Mouse (Mus musculus) stomach, embryonic 15.5 days (tissue): ENCODE measurements around the gene AY761185. TPM values are rescaled to one million over a fixed set of nuclear protein-coding genes. Genes with fewer than 3 reads are reported as not detected.
"Not testable (repeated sequence)": the region's sequence is repeated elsewhere in the genome, so short reads cannot be mapped to it uniquely, and the experiment has no call there.

ENCODE experiments used
- ATAC-seq: fragments of 200-750 bp; cut with Nextera tagmentation; 2 replicates; pipeline ENCODE4 v1.8.0; 2017; ENCODE audit warnings: low read depth, moderate number of reproducible peaks, moderate TSS enrichment; ENCODE audit not compliant: insufficient read depth, low FRiP score
- H3K27ac ChIP-seq: fragments of 300-500 bp; sonication (generic); 2 replicates; pipeline ENCODE4 v1.5.1; 2015; ENCODE audit warnings: mild to moderate bottlenecking, inconsistent platforms
- H3K27me3 ChIP-seq: fragments of 300-500 bp; sonication (generic); replicated peaks from 2 replicates; pipeline ENCODE4 v1.6.1; 2015; ENCODE audit warnings: inconsistent platforms
- H3K36me3 ChIP-seq: fragments of 300-500 bp; sonication (generic); 2 replicates; pipeline ENCODE4 v1.6.1; 2015; ENCODE audit warnings: inconsistent platforms
- H3K4me1 ChIP-seq: fragments of 300-500 bp; sonication (generic); 2 replicates; pipeline ENCODE4 v1.6.1; 2015; ENCODE audit warnings: inconsistent platforms
- H3K4me2 ChIP-seq: fragments of 300-500 bp; sonication (generic); 2 replicates; pipeline ENCODE4 v1.6.1; 2015; ENCODE audit warnings: mild to moderate bottlenecking, inconsistent platforms
- H3K4me3 ChIP-seq: fragments of 300-500 bp; sonication (generic); replicated peaks from 2 replicates; pipeline ENCODE4 v1.5.1; 2015; ENCODE audit warnings: inconsistent platforms
- H3K9ac ChIP-seq: fragments of 300-500 bp; sonication (generic); 2 replicates; pipeline ENCODE4 v1.6.1; 2015; ENCODE audit warnings: inconsistent platforms
- H3K9me3 ChIP-seq: fragments of 300-500 bp; sonication (generic); 2 replicates; pipeline ENCODE4 v1.6.1; 2016; ENCODE audit warnings: inconsistent platforms
- WGBS: fragments of 180-500 bp; shearing (Covaris S2); methylation state at CpG from one replicate; pipeline ENCODE4 v1.1.7; 2015; 5-methylcytosine and 5-hydroxymethylcytosine counted together
- polyA plus RNA-seq: library from polyadenylated mRNA; unstranded; fragments of >200 nt; fragmentation: Nextera tagmentation; extraction: Ambion mirVana; gene quantifications from 2 replicates; pipeline ENCODE4 v1.2.1, GENCODE M21; 2015

The AY761185 gene
- not detected in 2 replicates for polyA plus RNA-seq

GRCm38 (mm10) chr8:20944610-20945009 is at the start of gene AY761185:
Gene AY761185 (minus strand): TSS chr8:20944710.
- H3K4me2 ChIP-seq, result no peak within 1 kb of the TSS
- no peaks in the 10 kb centered on the region for H3K36me3 ChIP-seq
- no peak for ATAC-seq
- H3K4me3 ChIP-seq, result no peak within 1 kb of the TSS
- no peak within 1 kb of the TSS for H3K9ac ChIP-seq
- H3K27me3 ChIP-seq, result no peaks in the 10 kb centered on the region
- 72% methylated on average over 3 of the region's 3 CpGs for WGBS
- H3K9me3 ChIP-seq, result no peaks in the 10 kb centered on the region
- no peak within 1 kb of the TSS for H3K27ac ChIP-seq
- H3K4me1 ChIP-seq, result no peaks in the 10 kb centered on the region

GRCm38 (mm10) chr8:20994042-20994441 is 49.5 kb upstream of the AY761185 start:
- H3K27ac ChIP-seq, H3K27me3 ChIP-seq, H3K36me3 ChIP-seq, H3K9me3 ChIP-seq, H3K4me1 ChIP-seq, H3K4me2 ChIP-seq, H3K4me3 ChIP-seq, H3K9ac ChIP-seq, ATAC-seq: not testable (repeated sequence)

- H3K27me3 ChIP-seq, result no peaks in the 10 kb centered on the region
- H3K4me2 ChIP-seq, result no peak overlapping the region
- H3K36me3 ChIP-seq, result no peaks in the 10 kb centered on the region
- H3K4me3 ChIP-seq, result no peak overlapping the region
- no peak for ATAC-seq
- H3K9ac ChIP-seq, result no peak overlapping the region
- no peaks in the 10 kb centered on the region for H3K4me1 ChIP-seq
- no peaks in the 10 kb centered on the region for H3K9me3 ChIP-seq
- no peak overlapping the region for H3K27ac ChIP-seq
- 34% methylated on average over 1 of the region's 1 CpGs for WGBS
Observed at GRCm38 (mm10) chr8:20979846-20980245, 35.3 kb upstream of the AY761185 start.

- no peak for ATAC-seq
- 70% methylated on average over 2 of the region's 2 CpGs for WGBS
- no peaks in the 10 kb centered on the region for H3K9me3 ChIP-seq
- H3K36me3 ChIP-seq, result no peaks in the 10 kb centered on the region
- H3K9ac ChIP-seq, result no peak overlapping the region
- no peaks in the 10 kb centered on the region for H3K4me1 ChIP-seq
- H3K27me3 ChIP-seq, result no peaks in the 10 kb centered on the region
- no peak overlapping the region for H3K4me2 ChIP-seq
- no peak overlapping the region for H3K4me3 ChIP-seq
- H3K27ac ChIP-seq, result no peak overlapping the region
Observed at GRCm38 (mm10) chr8:20964531-20964930, 20.0 kb upstream of the AY761185 start.

GRCm38 (mm10) chr8:20921971-20922370 is 22.5 kb downstream of the AY761185 start, which contains the start of gene Gm6040:
Gene Gm6040 (minus strand): TSS chr8:20922071.
- no peak within 1 kb of the TSS for H3K9ac ChIP-seq
- H3K4me2 ChIP-seq, result no peak within 1 kb of the TSS
- 76% methylated on average over 3 of the region's 3 CpGs for WGBS
- no peaks in the 10 kb centered on the region for H3K27me3 ChIP-seq
- no peaks in the 10 kb centered on the region for H3K4me1 ChIP-seq
- H3K9me3 ChIP-seq, result no peaks in the 10 kb centered on the region
- H3K36me3 ChIP-seq, result no peaks in the 10 kb centered on the region
- H3K4me3 ChIP-seq, result no peak within 1 kb of the TSS
- H3K27ac ChIP-seq, result no peak within 1 kb of the TSS
- no peak for ATAC-seq

- Histone ChIP-seq H3K4me1 (no peaks in the 10 kb centered on the region), H3K4me3 (no peak overlapping the region), H3K36me3 (no peaks in the 10 kb centered on the region), H3K4me2 (no peak overlapping the region), H3K9ac (no peak overlapping the region), H3K9me3 (0 out of 2 replicates have a peak, but pooled peaks cover 2% of the 10 kb centered on the region), H3K27me3 (no peaks in the 10 kb centered on the region), H3K27ac (no peak overlapping the region)
- no peak for ATAC-seq
- WGBS, result 82% methylated on average over 1 of the region's 1 CpGs
Observed at GRCm38 (mm10) chr8:20912288-20912687, 32.2 kb downstream of the AY761185 start.

- Histone ChIP-seq H3K4me2 (no peak overlapping the region), H3K27ac (no peak overlapping the region), H3K9me3 (no peaks in the 10 kb centered on the region), H3K4me1 (no peaks in the 10 kb centered on the region), H3K36me3 (no peaks in the 10 kb centered on the region), H3K27me3 (no peaks in the 10 kb centered on the region), H3K9ac (no peak overlapping the region), H3K4me3 (no peak overlapping the region)
- no peak for ATAC-seq
- WGBS, result 58% methylated on average over 2 of the region's 2 CpGs
Observed at GRCm38 (mm10) chr8:20908256-20908655, 36.3 kb downstream of the AY761185 start.

GRCm38 (mm10) chr8:20907119-20907518 is 37.4 kb downstream of the AY761185 start:
- H3K27ac ChIP-seq, result no peak overlapping the region
- 84% methylated on average over 2 of the region's 2 CpGs for WGBS
- no peaks in the 10 kb centered on the region for H3K9me3 ChIP-seq
- H3K9ac ChIP-seq, result no peak overlapping the region
- no peak for ATAC-seq
- H3K4me2 ChIP-seq, result no peak overlapping the region
- no peaks in the 10 kb centered on the region for H3K27me3 ChIP-seq
- H3K4me1 ChIP-seq, result no peaks in the 10 kb centered on the region
- H3K36me3 ChIP-seq, result no peaks in the 10 kb centered on the region
- no peak overlapping the region for H3K4me3 ChIP-seq

GRCm38 (mm10) chr8:20902527-20902926 is 42.0 kb downstream of the AY761185 start, which contains the start of gene Gm15056:
Gene Gm15056 (minus strand): TSS chr8:20902627.
- Histone ChIP-seq H3K9me3 (no peaks in the 10 kb centered on the region), H3K36me3 (no peaks in the 10 kb centered on the region), H3K4me3 (no peak within 1 kb of the TSS), H3K9ac (no peak within 1 kb of the TSS), H3K4me2 (no peak within 1 kb of the TSS), H3K4me1 (no peaks in the 10 kb centered on the region), H3K27me3 (no peaks in the 10 kb centered on the region), H3K27ac (no peak within 1 kb of the TSS)
- 47% methylated on average over 2 of the region's 2 CpGs for WGBS
- ATAC-seq, result no peak

Other genes starting within 250 kb of the AY761185 start
- gene Defb33, start 52.0 kb downstream of the AY761185 start, polyA plus RNA-seq, result not detected in 2 replicates
- gene Gm15056, start 42.1 kb downstream of the AY761185 start, polyA plus RNA-seq, result not detected in 2 replicates
- not detected in 2 replicates for gene Gm6040, start 22.6 kb downstream of the AY761185 start, polyA plus RNA-seq
- gene Defa21, start 80.8 kb upstream of the AY761185 start, polyA plus RNA-seq, result not detected in 2 replicates
- not detected in 2 replicates for gene Defa23, start 110.3 kb upstream of the AY761185 start, polyA plus RNA-seq
- gene Defa35, start 120.3 kb upstream of the AY761185 start, polyA plus RNA-seq, result not detected in 2 replicates
- not detected in 2 replicates for gene Defa25, start 139.7 kb upstream of the AY761185 start, polyA plus RNA-seq
- gene Gm14851, start 151.3 kb upstream of the AY761185 start, polyA plus RNA-seq, result 0.63 TPM in 1 of 2 replicates, not detected in the other
- gene Defa30, start 189.9 kb upstream of the AY761185 start, polyA plus RNA-seq, result not detected in 2 replicates
- gene Defa22, start 217.6 kb upstream of the AY761185 start, polyA plus RNA-seq, result 0.78 TPM in 1 of 2 replicates, not detected in the other
- not detected in 2 replicates for gene Defa31, start 246.9 kb upstream of the AY761185 start, polyA plus RNA-seq